Mouse (Mus musculus) forebrain, embryonic 10.5 days (tissue): ENCODE results near the gene Ift122. TPM values are rescaled to one million over a fixed set of nuclear protein-coding genes. Genes with fewer than 3 reads are reported as not detected.

Experiments
- DNase-seq: peaks from one replicate; pipeline ENCODE4 v3.0.0-alpha.2; 2017; ENCODE audit warnings: low spot score; ENCODE audit errors: extremely low spot score
- H3K27ac ChIP-seq: fragments of 300-500 bp; sonication (generic); 2 replicates; pipeline ENCODE4 v1.5.1; 2016; ENCODE audit warnings: mild to moderate bottlenecking
- H3K27me3 ChIP-seq: fragments of 300-500 bp; sonication (generic); 2 replicates; pipeline ENCODE4 v1.6.1; 2016; ENCODE audit warnings: mild to moderate bottlenecking; ENCODE audit not compliant: poor library complexity, severe bottlenecking
- H3K36me3 ChIP-seq: fragments of 300-500 bp; sonication (generic); replicated peaks from 2 replicates; pipeline ENCODE4 v1.6.1; 2016; ENCODE audit warnings: mild to moderate bottlenecking, moderate library complexity
- H3K4me1 ChIP-seq: fragments of 300-500 bp; sonication (generic); 2 replicates; pipeline ENCODE4 v1.6.1; 2016
- H3K4me3 ChIP-seq: fragments of 300-500 bp; sonication (generic); 2 replicates; pipeline ENCODE4 v1.5.1; 2016; ENCODE audit warnings: mild to moderate bottlenecking, moderate library complexity
- H3K9me3 ChIP-seq: fragments of 300-500 bp; sonication (generic); 2 replicates; pipeline ENCODE4 v1.6.1; 2016; ENCODE audit warnings: mild to moderate bottlenecking, moderate library complexity
- WGBS: fragments of 180-500 bp; shearing (Covaris S2); methylation state at CpG from one replicate; pipeline ENCODE4 v1.1.7; 2016; 5-methylcytosine and 5-hydroxymethylcytosine counted together
- polyA plus RNA-seq: library from polyadenylated mRNA; unstranded; fragments of >200 nt; fragmentation: Nextera tagmentation; extraction: Ambion mirVana; gene quantifications from 2 replicates; pipeline ENCODE4 v1.2.1, GENCODE M21; 2016

Ift122 gene
- 31.0 TPM in 2 replicates for polyA plus RNA-seq

GRCm38 (mm10) chr6:115853091-115853813 lies at the start of gene Ift122, which contains the start of gene Mbd4:
Ift122 (plus strand) TSS chr6:115853470.
Mbd4 (minus strand) TSS chr6:115853371.
- under 1% methylated on average over 51 of the region's 51 CpGs for whole genome bisulfite sequencing
- H3K27ac ChIP-seq, result peak within 1 kb of the TSS; percentile 91
- peaks cover 23% of the 10 kb centered on the region for H3K36me3 ChIP-seq
- peaks cover 27% of the 10 kb centered on the region for H3K4me1 ChIP-seq
- no peaks in the 10 kb centered on the region for H3K27me3 ChIP-seq
- peak; percentile 99 for DNase-seq
- H3K9me3 ChIP-seq, result no peaks in the 10 kb centered on the region
- peak within 1 kb of the TSS; percentile 73 for H3K4me3 ChIP-seq

DNA sequence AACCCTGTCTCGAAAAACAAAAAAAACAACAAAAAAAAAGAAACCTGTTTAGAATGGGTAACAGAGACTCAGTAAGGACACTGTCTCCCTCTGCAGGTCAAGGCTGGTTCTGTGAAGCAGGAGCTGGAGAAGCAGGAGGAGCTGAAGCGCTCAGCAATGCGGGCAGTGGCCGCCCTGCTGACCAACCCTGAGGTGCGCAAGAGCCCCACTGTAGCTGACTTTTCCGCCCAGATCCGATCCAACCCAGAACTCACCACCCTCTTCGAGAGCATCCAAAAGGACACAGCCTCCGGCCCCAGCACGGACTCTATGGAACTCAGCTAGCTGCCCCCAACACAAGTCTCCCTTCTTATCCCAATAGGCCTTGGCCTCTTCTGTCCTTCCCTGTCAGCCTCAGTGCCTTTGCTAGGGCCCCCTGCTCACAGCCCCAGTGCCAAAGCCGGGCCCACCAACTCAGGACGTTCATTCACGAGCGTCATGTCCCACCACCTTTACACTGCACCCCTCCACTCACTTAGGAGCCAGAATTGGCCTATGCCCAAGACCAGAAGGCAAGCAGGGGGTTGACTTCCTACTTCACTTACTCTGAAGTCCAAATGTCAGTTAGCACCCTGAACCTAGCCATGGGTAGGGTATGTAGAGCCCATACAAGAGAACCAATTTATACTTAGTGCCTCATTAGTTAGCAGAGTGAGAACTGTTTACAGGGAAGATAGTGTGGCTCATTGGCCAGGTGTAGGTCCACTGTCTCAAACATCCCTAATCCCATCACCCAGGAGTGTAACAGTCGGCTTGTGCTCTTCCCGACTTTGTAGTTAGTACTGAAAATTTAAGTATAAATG lies 49.5 kb upstream of the Ift122 start:
- no peaks in the 10 kb centered on the region for H3K27me3 ChIP-seq
- H3K9me3 ChIP-seq, result no peaks in the 10 kb centered on the region
- peaks cover 90% of the 10 kb centered on the region for H3K36me3 ChIP-seq
- DNase-seq, result peak; percentile 63
- peaks cover 25% of the 10 kb centered on the region for H3K4me1 ChIP-seq
- no peak overlapping the region for H3K27ac ChIP-seq
- 52% methylated on average over 16 of the region's 16 CpGs for WGBS
- peak overlapping the region; percentile 2; the same call in 1 of the 2 replicates for H3K4me3 ChIP-seq

DNA sequence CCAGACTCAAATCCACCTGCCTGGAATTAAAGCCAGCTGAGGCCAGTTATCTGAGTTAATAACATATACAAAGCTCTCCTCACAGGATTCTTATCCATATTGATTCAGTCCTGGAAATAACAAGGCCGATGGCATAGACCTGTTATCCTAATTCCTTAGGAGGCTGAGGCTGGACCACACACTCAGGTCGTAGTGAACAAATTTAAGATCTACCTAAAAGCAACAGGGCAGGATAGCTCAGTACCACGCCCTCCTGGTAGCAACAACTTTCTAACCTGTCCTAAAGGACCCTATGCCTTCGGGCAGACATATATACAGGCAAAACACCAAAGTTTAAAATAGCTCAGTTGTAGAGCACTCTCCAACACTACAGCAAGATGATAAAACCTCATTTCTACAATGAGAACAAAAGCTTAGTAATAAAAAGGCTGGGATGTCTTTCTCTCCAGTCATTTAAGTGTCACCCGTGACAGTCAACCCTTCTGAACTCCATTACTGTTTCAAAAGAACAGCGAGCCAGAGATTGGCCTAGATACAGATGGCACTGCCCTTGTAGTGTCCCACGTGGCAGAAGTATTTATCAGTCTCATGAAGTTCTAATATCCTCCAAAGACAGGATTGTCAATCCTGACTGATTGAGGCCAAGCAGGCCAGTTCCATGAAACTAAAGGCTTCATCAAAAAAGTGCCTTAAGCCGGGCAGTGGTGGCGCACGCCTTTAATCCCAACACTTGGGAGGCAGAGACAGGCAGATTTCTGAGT lies 48.7 kb upstream of the Ift122 start:
- WGBS, result 76% methylated on average over 10 of the region's 10 CpGs
- H3K27me3 ChIP-seq, result no peaks in the 10 kb centered on the region
- H3K36me3 ChIP-seq, result peaks cover 82% of the 10 kb centered on the region
- DNase-seq, result no peak
- H3K27ac ChIP-seq, result no peak overlapping the region
- no peak overlapping the region for H3K4me3 ChIP-seq
- H3K9me3 ChIP-seq, result no peaks in the 10 kb centered on the region
- H3K4me1 ChIP-seq, result peaks cover 25% of the 10 kb centered on the region

GRCm38 (mm10) chr6:115807464-115808195 lies 45.6 kb upstream of the Ift122 start:
- Histone ChIP-seq H3K9me3 (no peaks in the 10 kb centered on the region), H3K36me3 (peaks cover 52% of the 10 kb centered on the region), H3K27ac (peak overlapping the region; percentile 100), H3K27me3 (no peaks in the 10 kb centered on the region), H3K4me3 (peak overlapping the region; percentile 100), H3K4me1 (peaks cover 25% of the 10 kb centered on the region)
- 4% methylated on average over 15 of the region's 15 CpGs for WGBS
- peak; percentile 26 for DNase-seq

- H3K4me1 ChIP-seq, result peaks cover 25% of the 10 kb centered on the region
- no peaks in the 10 kb centered on the region for H3K9me3 ChIP-seq
- peaks cover 46% of the 10 kb centered on the region for H3K36me3 ChIP-seq
- peak overlapping the region; percentile 100 for H3K27ac ChIP-seq
- H3K4me3 ChIP-seq, result peak overlapping the region; percentile 100
- 0% methylated on average over 22 of the region's 22 CpGs for WGBS
- no peak for DNase-seq
- no peaks in the 10 kb centered on the region for H3K27me3 ChIP-seq
Observed at GRCm38 (mm10) chr6:115808196-115808487, 45.1 kb upstream of the Ift122 start.

DNA sequence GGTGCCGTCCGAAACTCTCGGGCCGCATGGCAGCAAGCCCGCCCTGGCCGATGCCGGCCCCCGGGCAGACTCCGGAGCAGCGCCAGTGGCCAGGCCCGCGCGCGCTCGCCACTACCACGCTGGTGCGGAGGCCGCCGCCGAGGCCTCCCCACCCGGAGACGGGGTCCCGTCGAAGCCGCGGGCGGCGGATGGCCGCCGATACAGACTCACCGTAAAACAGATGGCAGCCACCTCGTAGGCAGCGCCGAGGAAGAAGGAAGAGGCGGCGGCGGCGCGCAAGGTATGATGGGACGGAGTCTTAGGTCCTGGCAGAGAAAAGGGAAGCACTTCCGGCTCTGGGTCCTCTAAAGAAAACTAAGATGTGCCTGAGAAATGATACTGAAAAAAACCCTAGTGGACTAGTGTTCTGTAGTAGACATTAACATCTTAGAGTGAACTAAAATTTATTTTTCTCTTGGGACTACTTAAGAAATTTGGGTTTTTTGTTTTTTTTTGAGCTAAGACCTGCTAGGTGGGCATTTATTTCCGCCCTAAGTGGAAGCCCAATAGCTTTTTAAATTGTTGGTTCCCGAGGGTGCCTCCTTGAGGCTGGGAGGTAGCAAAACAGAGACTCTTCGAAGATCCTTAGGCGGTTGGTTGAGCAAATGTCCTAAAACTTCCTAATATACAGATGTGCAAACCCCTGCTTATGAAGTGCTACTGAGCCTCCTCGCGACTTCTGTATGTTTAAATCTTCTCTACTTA lies 44.6 kb upstream of the Ift122 start, which contains the start of gene Rpl32:
Rpl32 (minus strand) TSS at position 260 of the 744 bp plus-strand sequence.
- Histone ChIP-seq H3K27me3 (no peaks in the 10 kb centered on the region), H3K4me1 (peaks cover 24% of the 10 kb centered on the region), H3K36me3 (peaks cover 41% of the 10 kb centered on the region), H3K27ac (peak within 1 kb of the TSS; percentile 100), H3K4me3 (peak within 1 kb of the TSS; percentile 100), H3K9me3 (no peaks in the 10 kb centered on the region)
- DNase-seq, result peak; percentile 87
- under 1% methylated on average over 46 of the region's 47 CpGs for WGBS

GRCm38 (mm10) chr6:115811606-115812005 lies 41.7 kb upstream of the Ift122 start:
- H3K4me3 ChIP-seq, result no peak overlapping the region
- H3K4me1 ChIP-seq, result peaks cover 20% of the 10 kb centered on the region
- no peak for DNase-seq
- peaks cover 12% of the 10 kb centered on the region for H3K36me3 ChIP-seq
- no peaks in the 10 kb centered on the region for H3K27me3 ChIP-seq
- 79% methylated on average over 8 of the region's 8 CpGs for WGBS
- H3K27ac ChIP-seq, result no peak overlapping the region
- H3K9me3 ChIP-seq, result no peaks in the 10 kb centered on the region

GRCm38 (mm10) chr6:115814104-115814503 lies 39.2 kb upstream of the Ift122 start:
- H3K27me3 ChIP-seq, result no peaks in the 10 kb centered on the region
- no peaks in the 10 kb centered on the region for H3K9me3 ChIP-seq
- WGBS, result 29% methylated on average over 4 of the region's 4 CpGs
- peak; percentile 57 for DNase-seq
- no peak overlapping the region for H3K4me3 ChIP-seq
- H3K27ac ChIP-seq, result no peak overlapping the region
- peaks cover 10% of the 10 kb centered on the region for H3K4me1 ChIP-seq
- no peaks in the 10 kb centered on the region for H3K36me3 ChIP-seq

GRCm38 (mm10) chr6:115815041-115815440 lies 38.2 kb upstream of the Ift122 start:
- WGBS, result 81% methylated on average over 4 of the region's 4 CpGs
- DNase-seq, result no peak
- no peak overlapping the region for H3K4me3 ChIP-seq
- H3K36me3 ChIP-seq, result no peaks in the 10 kb centered on the region
- H3K9me3 ChIP-seq, result no peaks in the 10 kb centered on the region
- no peaks in the 10 kb centered on the region for H3K27me3 ChIP-seq
- no peak overlapping the region for H3K27ac ChIP-seq
- peaks cover 10% of the 10 kb centered on the region for H3K4me1 ChIP-seq

GRCm38 (mm10) chr6:115818129-115818528 lies 35.1 kb upstream of the Ift122 start:
- H3K4me1 ChIP-seq, result peaks cover 11% of the 10 kb centered on the region
- no peak overlapping the region for H3K27ac ChIP-seq
- DNase-seq, result no peak
- no peaks in the 10 kb centered on the region for H3K27me3 ChIP-seq
- H3K9me3 ChIP-seq, result no peaks in the 10 kb centered on the region
- 84% methylated on average over 2 of the region's 2 CpGs for WGBS
- H3K36me3 ChIP-seq, result no peaks in the 10 kb centered on the region
- H3K4me3 ChIP-seq, result no peak overlapping the region

- WGBS, result 89% methylated on average over 8 of the region's 8 CpGs
- peaks cover 10% of the 10 kb centered on the region for H3K4me1 ChIP-seq
- H3K36me3 ChIP-seq, result no peaks in the 10 kb centered on the region
- H3K27ac ChIP-seq, result no peak overlapping the region
- no peak for DNase-seq
- H3K9me3 ChIP-seq, result no peaks in the 10 kb centered on the region
- no peak overlapping the region for H3K4me3 ChIP-seq
- H3K27me3 ChIP-seq, result no peaks in the 10 kb centered on the region
Observed at GRCm38 (mm10) chr6:115821216-115821993, 31.9 kb upstream of the Ift122 start.
